Mouse (Mus musculus) left cerebral cortex, adult 18-20 months (tissue): ENCODE data around the gene Dlg2. TPM values are rescaled to one million over a fixed set of nuclear protein-coding genes. Genes with fewer than 3 reads are reported as not detected.

Source experiments
- DNase-seq, 2 experiments: peaks; one replicate each; pipeline ENCODE4 v3.0.0; 2021 to 2022; ENCODE audit warnings: low spot score in 2 of 2, mixed read lengths in 1 of 2
- total RNA-seq, 2 experiments: library from RNA; stranded (reverse); gene quantifications; 2 replicates each; pipeline ENCODE4 v1.2.3; 2021

Gene Dlg2
- total RNA-seq, 2 experiments from 2014 or later, result 256 to 276 TPM

DNA sequence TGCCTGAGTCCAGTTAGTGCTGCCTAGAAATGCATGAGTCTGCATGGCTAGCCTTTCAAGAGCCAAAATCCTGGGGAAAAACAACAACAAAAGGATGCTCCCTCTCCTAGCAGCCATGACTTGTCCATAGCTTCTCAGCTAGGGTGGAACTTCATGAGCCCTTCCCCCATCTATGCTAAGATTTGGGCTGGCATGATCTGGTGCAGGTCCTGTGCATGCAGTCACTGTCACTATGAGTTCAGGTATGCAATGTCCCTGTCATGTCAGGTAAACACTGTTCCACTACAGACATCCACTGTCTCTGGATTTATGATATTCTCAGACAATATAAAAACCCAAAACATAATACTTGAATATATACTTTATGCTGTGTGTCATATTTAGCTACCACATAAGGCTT lies 1563.7 kb downstream of the Dlg2 start:
- no peak for DNase-seq

- no peak for DNase-seq
These were observed 1564.4 kb downstream of the Dlg2 start for GRCm38 (mm10) chr7:92040785-92041411.

GRCm38 (mm10) chr7:92044966-92045365 lies 1568.5 kb downstream of the Dlg2 start:
- no peak for DNase-seq

GRCm38 (mm10) chr7:92047271-92047670 lies 1570.8 kb downstream of the Dlg2 start:
- no peak for DNase-seq

DNA sequence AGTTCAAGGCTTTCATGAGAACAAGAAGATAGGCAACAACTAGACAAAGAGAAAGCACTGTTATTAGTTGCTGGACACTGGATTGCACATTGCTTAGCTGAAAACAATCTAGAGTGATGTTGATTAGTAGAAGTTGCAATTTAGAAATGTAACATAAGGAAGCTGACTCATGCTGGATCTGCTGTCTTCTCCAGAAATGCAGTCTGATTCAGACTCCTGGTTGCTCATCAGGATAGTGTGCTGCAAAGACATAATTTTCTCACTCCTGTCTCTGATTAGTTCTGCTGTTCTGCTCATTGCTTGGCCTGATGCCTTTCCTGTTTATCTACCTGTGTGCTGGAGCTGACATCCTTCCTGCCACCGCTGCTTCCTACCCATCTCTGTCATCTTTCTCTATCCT lies 1572.4 kb downstream of the Dlg2 start:
- peak in 1 of 2 experiments; percentile 10 for DNase-seq

DNA sequence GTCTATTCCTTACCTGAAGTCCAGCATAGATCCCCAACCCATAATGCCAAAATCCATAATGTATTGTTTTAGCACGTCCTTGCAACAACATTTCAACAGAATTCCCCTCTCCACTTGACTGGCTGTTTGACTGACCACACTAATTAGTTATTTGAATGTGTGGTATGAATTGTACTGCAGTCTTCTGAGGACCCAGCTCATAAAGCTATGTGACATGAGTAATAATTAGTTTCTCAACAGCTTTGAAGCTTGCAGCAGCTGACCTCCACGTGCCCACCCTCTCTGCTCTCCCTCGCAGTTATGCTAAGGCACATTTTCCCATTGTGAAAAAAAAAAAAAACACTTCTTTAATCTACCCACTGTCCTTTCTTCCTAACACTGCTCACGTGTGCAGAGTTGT lies 1590.4 kb downstream of the Dlg2 start:
- DNase-seq, result no peak

GRCm38 (mm10) chr7:92087429-92087828 lies 1611.0 kb downstream of the Dlg2 start:
- no peak for DNase-seq

GRCm38 (mm10) chr7:92093860-92094259 lies 1617.4 kb downstream of the Dlg2 start:
- DNase-seq, result peak; percentile 70 to 76

DNA sequence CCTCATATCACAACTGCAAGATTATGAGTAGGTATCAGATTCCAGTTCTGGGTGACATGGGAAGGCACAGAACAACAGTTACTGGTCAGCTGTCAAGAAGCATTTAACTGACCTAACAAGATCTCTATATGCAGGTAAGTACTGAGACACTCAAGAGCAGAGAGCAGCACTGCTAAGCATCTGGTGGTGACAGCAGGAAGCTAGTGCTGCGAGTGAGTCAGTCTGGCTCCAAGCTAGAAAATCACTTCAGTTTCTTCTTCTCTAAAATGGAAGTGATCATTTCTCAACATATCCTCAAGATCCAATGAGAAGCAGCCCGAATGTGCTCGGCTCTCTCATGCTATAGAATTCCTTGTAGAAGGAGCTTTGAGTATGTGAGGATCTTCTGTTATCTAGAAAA lies 1618.7 kb downstream of the Dlg2 start:
- no peak for DNase-seq

DNA sequence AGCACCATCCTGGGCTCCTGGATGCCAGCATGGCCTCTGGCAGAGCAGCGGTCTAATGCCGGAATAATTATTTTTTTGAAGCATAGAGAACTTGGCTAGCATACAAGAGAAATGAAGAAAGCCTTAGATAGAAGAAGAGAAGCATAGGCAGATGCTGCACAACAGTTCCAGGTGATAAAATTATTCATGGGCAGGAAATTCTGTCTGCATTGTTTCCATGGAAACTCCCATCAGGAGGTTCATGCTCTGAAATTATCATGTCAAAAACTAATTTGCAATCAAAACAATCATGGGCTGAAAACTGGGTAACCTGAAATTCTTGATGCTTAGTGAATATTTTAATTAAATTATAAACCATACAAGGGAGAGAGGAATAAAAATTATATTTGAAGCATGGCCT lies 1624.4 kb downstream of the Dlg2 start:
- no peak for DNase-seq

DNA sequence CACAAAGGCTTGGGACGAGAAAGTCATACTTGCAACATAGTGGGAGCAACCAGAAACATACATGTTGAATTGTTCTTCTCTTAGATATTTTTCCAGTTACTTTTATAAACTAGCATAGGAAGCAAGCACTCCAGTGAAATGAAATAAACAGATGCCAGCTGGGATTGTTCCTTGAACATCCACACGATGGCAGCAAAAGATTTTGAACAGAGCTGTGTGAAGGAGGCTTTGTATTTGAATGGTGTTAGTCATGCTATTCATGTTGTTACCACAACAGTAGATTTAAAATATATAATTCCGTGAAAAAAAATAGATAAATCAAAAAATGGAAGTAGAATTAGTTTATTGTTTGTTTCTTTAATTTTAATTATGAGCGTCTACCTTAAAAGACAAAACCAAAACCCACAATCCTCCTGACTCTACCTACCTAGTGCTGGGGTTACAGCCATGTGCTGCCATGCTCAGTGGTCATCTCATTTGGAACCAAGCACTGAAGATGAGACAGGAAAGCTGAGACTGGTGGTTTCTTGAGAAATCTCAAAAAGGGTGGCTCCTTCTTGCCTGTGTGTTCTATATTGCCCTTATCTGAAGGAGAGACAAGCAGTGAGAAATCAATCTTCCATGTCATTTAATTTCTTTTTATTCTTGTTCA lies 1626.5 kb downstream of the Dlg2 start:
- DNase-seq, result peak; percentile 68 to 72

DNA sequence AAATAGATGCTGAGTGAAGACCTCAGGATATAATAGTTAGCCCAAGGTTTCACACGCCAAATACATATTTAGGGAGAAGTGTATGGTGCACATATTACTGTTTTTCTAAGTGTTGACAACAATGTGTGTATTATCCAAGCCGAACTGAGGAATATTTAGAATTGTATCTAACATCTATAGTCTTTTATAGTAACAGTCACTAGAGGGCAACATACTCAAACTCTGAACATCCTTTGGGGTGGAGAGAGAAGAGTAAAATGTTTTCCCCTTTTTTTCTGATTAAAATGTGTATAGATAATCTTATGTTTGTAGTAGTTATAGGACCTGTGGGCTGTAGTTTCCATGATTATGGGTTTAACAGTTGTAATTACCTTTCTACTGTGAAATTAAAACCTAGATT lies 1629.0 kb downstream of the Dlg2 start:
- DNase-seq, result no peak

GRCm38 (mm10) chr7:92105956-92106355 lies 1629.5 kb downstream of the Dlg2 start:
- no peak for DNase-seq

DNA sequence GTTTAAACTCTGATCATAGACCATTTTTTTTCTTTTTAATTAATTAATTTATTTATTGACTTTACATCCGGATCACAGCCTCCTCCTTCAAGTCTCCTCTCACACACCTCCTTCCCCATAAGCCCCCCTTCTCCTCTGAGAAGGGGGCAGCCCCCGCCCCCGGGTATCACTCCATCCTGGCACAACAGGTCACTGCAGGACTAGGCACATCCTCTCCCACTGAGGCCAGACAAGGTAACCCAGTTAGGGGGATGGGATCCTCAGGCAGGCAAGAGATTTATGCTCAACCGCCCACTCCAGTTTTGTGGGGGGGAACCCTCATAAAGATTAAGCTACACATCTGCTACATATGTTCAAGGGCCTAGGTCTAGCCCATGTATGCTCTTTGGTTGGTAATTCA lies 1636.6 kb downstream of the Dlg2 start:
- DNase-seq, result no peak

DNA sequence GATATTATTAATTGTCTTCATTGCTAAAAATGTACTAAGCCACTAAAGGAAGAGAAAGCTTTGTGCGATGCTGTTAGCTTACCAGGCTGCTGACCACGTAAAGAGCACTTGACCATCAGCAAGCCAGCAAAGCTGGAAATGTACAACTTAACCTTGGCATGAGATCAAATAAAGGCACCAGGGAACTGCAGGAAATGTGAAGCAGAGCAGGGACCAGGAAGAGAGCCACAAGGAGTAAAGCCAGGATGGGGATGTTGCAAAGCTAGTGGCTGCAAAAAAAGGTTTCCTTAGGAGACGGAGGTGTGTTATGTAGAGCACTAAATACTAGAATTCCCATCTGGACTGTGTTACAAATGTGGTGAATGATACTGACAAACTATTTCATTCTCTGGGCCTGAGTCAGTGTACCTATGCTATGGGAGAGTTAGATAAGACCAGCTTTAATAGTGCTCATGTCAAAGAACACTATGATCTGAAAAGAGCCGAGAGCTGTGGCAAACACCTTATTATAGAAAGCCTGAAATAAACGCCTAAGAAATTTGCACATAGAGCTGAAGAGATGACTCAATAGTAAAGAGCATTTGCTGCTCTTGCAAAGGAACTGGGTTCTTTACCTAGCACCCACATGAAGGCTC lies 1638.9 kb downstream of the Dlg2 start:
- DNase-seq, result no peak

- DNase-seq, result no peak
These were observed 1646.8 kb downstream of the Dlg2 start for GRCm38 (mm10) chr7:92123276-92123675.

- peak; percentile 51 to 53 for DNase-seq
These were observed 1649.4 kb downstream of the Dlg2 start for GRCm38 (mm10) chr7:92125886-92126285.

- no peak for DNase-seq
These were observed 1657.8 kb downstream of the Dlg2 start for GRCm38 (mm10) chr7:92134301-92134700.

DNA sequence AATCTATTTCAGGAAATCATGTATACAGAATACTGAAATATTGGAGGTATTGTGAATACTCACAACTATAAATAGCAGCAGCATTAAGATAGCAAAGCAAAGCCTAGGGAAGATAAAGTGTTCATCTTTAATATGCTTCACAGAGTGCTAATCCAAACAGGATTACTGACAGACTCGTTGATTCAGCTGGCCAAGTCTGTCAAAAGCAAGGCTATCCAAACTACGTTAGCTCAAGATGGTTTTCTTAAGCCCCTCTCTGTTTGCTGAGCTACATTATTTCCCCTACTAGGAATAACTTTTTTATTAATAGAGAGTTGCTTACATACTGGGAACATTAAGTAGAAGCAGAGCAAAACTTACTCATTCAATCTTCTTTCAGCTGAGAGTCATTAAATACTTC lies 1659.2 kb downstream of the Dlg2 start:
- no peak for DNase-seq

DNA sequence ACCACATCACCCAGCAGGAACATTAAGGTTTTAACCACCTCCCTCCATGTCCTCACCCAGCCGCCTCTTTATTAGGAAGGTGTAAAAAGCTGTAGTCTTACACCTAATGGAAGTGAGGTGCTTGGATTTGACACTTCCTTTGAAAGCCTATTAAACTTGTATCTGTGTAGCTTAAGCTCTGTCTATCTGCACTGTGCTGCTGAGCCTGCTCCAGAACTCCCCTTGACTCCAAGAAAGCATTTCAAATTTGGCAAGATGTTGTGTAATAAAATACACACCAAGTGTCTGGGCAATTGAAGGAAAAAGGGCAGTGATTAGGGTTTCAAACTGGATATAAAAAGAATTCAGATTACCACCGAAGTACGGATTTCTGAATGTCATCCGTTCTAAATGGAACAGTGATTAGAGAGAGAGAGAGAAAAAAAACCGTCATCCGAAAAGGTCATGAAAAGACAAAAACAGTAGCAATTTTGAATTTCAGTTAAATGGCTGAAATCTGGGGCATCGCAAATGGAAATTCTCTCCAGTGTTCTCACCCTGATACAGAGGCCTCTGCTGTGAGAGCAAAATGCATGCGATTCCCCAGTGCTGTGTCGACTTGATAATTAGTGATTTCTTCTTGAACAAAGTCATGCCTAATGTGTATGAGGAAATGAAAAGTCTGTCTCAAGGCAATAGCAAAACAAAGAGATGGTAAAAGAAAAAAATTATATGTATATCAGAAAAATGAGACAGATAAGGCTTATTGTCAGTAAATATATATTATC lies 1663.8 kb downstream of the Dlg2 start:
- DNase-seq, result no peak

- DNase-seq, result no peak
These were observed 1671.0 kb downstream of the Dlg2 start for GRCm38 (mm10) chr7:92147499-92147898.

GRCm38 (mm10) chr7:92150768-92151167 lies 1674.3 kb downstream of the Dlg2 start:
- DNase-seq, result no peak
